Mouse (Mus musculus): ENCODE results near the gene Pycard. TPM values are rescaled to one million over a fixed set of nuclear protein-coding genes. Genes with fewer than 3 reads are reported as not detected.

The Pycard gene
- total and polyA plus RNA-seq, 3 experiments, result 5.1 to 52.5 (median 8.1) TPM

DNA sequence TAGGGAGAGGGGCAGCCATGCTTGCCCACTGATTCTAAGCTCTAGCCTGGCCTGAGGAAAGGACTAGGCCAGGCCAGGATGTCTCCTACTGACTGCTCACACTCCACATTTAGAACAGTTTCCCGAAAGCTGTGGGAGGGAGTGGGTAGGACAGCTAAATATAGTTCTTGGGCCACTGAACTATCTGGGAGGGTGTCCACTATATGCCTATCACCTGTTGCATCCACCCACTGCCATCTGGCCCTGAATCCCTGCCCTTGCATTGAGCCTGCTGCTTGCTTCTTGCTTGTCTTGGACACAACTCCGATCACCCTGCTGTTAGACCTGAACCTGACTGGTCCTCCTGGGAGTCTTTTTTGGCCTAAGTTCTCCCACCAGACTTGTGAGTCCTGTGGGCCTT is 10.0 kb upstream of the Pycard start, which contains the start of gene Trim72:
Trim72 (plus strand) TSS at position 262 of the 400 bp plus-strand sequence.
- Histone ChIP-seq H3K4me1 (ENCODE audit: control insufficient read depth in 1 of 2, insufficient read depth in 2 of 2) (peaks cover 0 to 5% of the 10 kb centered on the region in 2 experiments; a peak in 2 of 4 replicates), H3K9ac (ENCODE audit: insufficient read depth, low read depth) (no peak within 1 kb of the TSS), H3K79me2 (replicated peaks; ENCODE audit: control insufficient read depth, extremely low read depth, insufficient read depth, poor library complexity, severe bottlenecking) (no peaks in the 10 kb centered on the region), H3K27me3 (replicated peaks) (no peaks in the 10 kb centered on the region), H3K36me3 (replicated peaks in 1 of 2; ENCODE audit: control insufficient read depth in 1 of 2, insufficient read depth in 1 of 2, low read length in 1 of 2) (no peaks in the 10 kb centered on the region), H3K4me2 (ENCODE audit: insufficient read depth, low read depth, poor library complexity, severe bottlenecking) (no peak within 1 kb of the TSS), H3K4me3 (replicated peaks in 1 of 3; ENCODE audit: low read depth in 2 of 3, low read length in 2 of 3, poor library complexity in 1 of 3) (no peak within 1 kb of the TSS), H3K27ac (ENCODE audit: insufficient read depth, low read depth) (no peak within 1 kb of the TSS), H3K9me3 (replicated peaks; ENCODE audit: low read length) (peaks cover 4% of the 10 kb centered on the region)
- no peak for DNase-seq (ENCODE audit: extremely low read depth)
- in situ Hi-C loops (cut with MboI; ENCODE audit: low pct_ligation_motif_present, low pct_unique_long_range_greater_than_20kb, low sequenced_read_pairs), result no loop called here
- dilution Hi-C loops (cut with MboI; ENCODE audit: extremely low pct_ligation_motif_present, extremely low pct_unique_long_range_greater_than_20kb, low sequenced_read_pairs), result no loop called here
- no peak for TF ChIP-seq ZC3H11A (IDR thresholded peaks at IDR 0.05; ENCODE audit: low read depth, low read length)
- TF ChIP-seq SIN3A (IDR thresholded peaks at IDR 0.05; ENCODE audit: low read length), result no peak
- no peak for TF ChIP-seq TBP (conservative IDR thresholded peaks at IDR 0.05; ENCODE audit: low read depth, low read length)
- TF ChIP-seq JUN (IDR thresholded peaks at IDR 0.05; ENCODE audit: insufficient read depth, low read depth, low read length), result no peak
- no peak for TF ChIP-seq NELFE (IDR thresholded peaks at IDR 0.05; ENCODE audit: low read depth, low read length)
- no peak for TF ChIP-seq SMC3 (IDR thresholded peaks at IDR 0.05; ENCODE audit: low read depth, low read length)

DNA sequence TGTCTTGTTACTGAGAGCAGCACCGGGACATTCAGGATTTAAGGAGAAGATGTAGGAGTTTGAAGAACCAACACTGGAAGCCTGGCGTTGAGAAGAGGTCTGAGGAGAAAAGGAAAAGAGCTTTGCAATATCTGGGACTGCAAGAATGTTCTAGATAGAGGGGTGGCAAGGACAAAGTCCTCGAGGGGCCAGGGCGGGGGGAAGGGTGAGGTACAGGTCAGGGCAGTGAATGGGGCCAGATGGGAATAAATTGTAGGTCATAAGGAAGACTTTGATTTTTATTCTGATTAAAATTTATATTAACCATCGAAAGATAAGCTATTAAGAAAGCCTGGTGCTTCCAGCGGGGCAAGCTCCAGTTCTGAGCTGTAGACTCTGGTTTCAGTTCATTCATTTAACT is 9.4 kb upstream of the Pycard start:
- H3K9me3 ChIP-seq (replicated peaks; ENCODE audit: low read length), result peaks cover 4% of the 10 kb centered on the region
- dilution Hi-C loops (cut with MboI; ENCODE audit: extremely low pct_ligation_motif_present, extremely low pct_unique_long_range_greater_than_20kb, low sequenced_read_pairs), result no loop called here

DNA sequence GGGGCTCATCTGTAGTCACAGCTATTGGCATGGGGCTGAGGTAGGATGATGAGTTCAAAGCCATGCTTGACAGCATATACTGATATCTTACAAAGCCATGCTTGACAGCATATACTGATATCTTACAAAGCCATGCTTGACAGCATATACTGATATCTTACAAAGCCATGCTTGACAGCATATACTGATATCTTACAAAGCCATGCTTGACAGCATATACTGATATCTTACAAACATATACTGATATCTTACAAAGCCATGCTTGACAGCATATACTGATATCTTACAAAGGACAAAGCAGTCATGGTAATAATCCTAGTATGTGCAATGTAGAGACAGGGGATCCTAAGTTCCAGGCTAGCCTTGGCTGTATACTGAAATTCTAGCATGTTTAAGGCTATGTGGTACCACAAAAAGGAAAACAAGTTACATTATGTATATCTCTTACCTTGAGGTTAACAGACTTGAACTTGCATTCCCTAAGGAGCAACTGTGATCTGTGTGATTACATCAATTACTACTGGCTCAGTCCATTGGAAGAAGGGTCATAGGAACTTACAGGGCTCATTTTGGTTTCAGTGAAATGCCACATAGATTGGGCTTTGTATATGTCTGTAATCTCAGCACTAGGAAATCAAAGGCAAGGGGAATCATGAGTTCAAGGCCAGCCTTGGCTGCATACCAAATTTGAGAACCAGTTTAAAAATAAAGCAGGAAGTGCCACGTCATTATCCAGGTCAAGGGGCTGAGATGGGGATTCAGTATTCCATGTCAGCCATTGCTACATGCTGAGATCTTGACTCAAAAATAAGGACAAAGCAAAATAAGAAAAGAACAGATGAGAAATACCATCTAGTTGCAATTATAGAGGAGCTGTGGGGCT is 6.6 kb upstream of the Pycard start:
- in situ Hi-C loops (cut with MboI; ENCODE audit: low pct_ligation_motif_present, low pct_unique_long_range_greater_than_20kb, low sequenced_read_pairs), result no loop called here

More for the DNA sequence above, 9.4 kb upstream of the Pycard start:
- H3K9ac ChIP-seq (ENCODE audit: insufficient read depth, low read depth), result no peak overlapping the region
- no peaks in the 10 kb centered on the region for H3K79me2 ChIP-seq (replicated peaks; ENCODE audit: control insufficient read depth, extremely low read depth, insufficient read depth, poor library complexity, severe bottlenecking)
- H3K4me2 ChIP-seq (ENCODE audit: insufficient read depth, low read depth, poor library complexity, severe bottlenecking), result no peak overlapping the region
- H3K4me1 ChIP-seq (ENCODE audit: control insufficient read depth in 1 of 2, insufficient read depth in 2 of 2), result peaks cover 0 to 5% of the 10 kb centered on the region in 2 experiments; a peak in 2 of 4 replicates
- DNase-seq (ENCODE audit: extremely low read depth), result no peak
- H3K27ac ChIP-seq (ENCODE audit: insufficient read depth, low read depth), result no peak overlapping the region
- no peaks in the 10 kb centered on the region for H3K27me3 ChIP-seq (replicated peaks)
- TF ChIP-seq BHLHE40 (IDR thresholded peaks at IDR 0.05; ENCODE audit: low read depth, low read length), result no peak
- no peak for TF ChIP-seq JUN (IDR thresholded peaks at IDR 0.05; ENCODE audit: insufficient read depth, low read depth, low read length)
- H3K4me3 ChIP-seq (replicated peaks in 1 of 3; ENCODE audit: low read depth in 2 of 3, low read length in 2 of 3, poor library complexity in 1 of 3), result no peak overlapping the region
- H3K36me3 ChIP-seq (replicated peaks in 1 of 2; ENCODE audit: control insufficient read depth in 1 of 2, insufficient read depth in 1 of 2, low read length in 1 of 2), result no peaks in the 10 kb centered on the region
- in situ Hi-C loops (cut with MboI; ENCODE audit: low pct_ligation_motif_present, low pct_unique_long_range_greater_than_20kb, low sequenced_read_pairs), result no loop called here

More for the DNA sequence above, 6.6 kb upstream of the Pycard start:
- no peak overlapping the region for H3K27ac ChIP-seq (ENCODE audit: insufficient read depth, low read depth)
- H3K4me2 ChIP-seq (ENCODE audit: insufficient read depth, low read depth, poor library complexity, severe bottlenecking), result no peak overlapping the region
- H3K9me3 ChIP-seq (replicated peaks; ENCODE audit: low read length), result peaks cover 4% of the 10 kb centered on the region
- no peak overlapping the region for H3K4me3 ChIP-seq (replicated peaks in 1 of 3; ENCODE audit: low read depth in 2 of 3, low read length in 2 of 3, poor library complexity in 1 of 3)
- TF ChIP-seq NRF1 (IDR thresholded peaks at IDR 0.05; ENCODE audit: low read depth, low read length) (no peak), BHLHE40 (IDR thresholded peaks at IDR 0.05; ENCODE audit: low read depth, low read length) (no peak), USF2 (conservative IDR thresholded peaks at IDR 0.05; ENCODE audit: low read depth, low read length) (no peak), MEF2A (IDR thresholded peaks at IDR 0.05; ENCODE audit: borderline replicate concordance, low read depth, low read length) (no peak), CTCF (conservative IDR thresholded peaks at IDR 0.05 in 1 of 2, IDR thresholded peaks at IDR 0.05 in 1 of 2; ENCODE audit: low read depth in 2 of 2, low read length in 2 of 2) (no peak), TCF12 (IDR thresholded peaks at IDR 0.05; ENCODE audit: low read depth, low read length) (no peak), TBP (conservative IDR thresholded peaks at IDR 0.05; ENCODE audit: low read depth, low read length) (no peak), ZMIZ1 (IDR thresholded peaks at IDR 0.05; ENCODE audit: low read depth, low read length) (no peak), ZNF384 (IDR thresholded peaks at IDR 0.05; ENCODE audit: low read depth, low read length) (no peak), KAT2A (IDR thresholded peaks at IDR 0.05; ENCODE audit: insufficient replicate concordance, low read length) (no peak), POLR2A (IDR thresholded peaks at IDR 0.05; ENCODE audit: low read depth, low read length) (no peak), JUND (conservative IDR thresholded peaks at IDR 0.05; ENCODE audit: low read depth, low read length) (no peak), IRF4 (IDR thresholded peaks at IDR 0.05; ENCODE audit: low read depth, low read length) (no peak), USF1 (IDR thresholded peaks at IDR 0.05; ENCODE audit: low read depth, low read length) (no peak), PAX5 (IDR thresholded peaks at IDR 0.05; ENCODE audit: low read length) (no peak), RCOR1 (conservative IDR thresholded peaks at IDR 0.05; ENCODE audit: low read depth, low read length) (no peak), E2F4 (IDR thresholded peaks at IDR 0.05; ENCODE audit: insufficient replicate concordance, low read depth, low read length) (no peak)
- no peak for DNase-seq (ENCODE audit: extremely low read depth)
- H3K27me3 ChIP-seq (replicated peaks), result no peaks in the 10 kb centered on the region
- no peaks in the 10 kb centered on the region for H3K79me2 ChIP-seq (replicated peaks; ENCODE audit: control insufficient read depth, extremely low read depth, insufficient read depth, poor library complexity, severe bottlenecking)
- no peak overlapping the region for H3K9ac ChIP-seq (ENCODE audit: insufficient read depth, low read depth)
- peaks cover 0 to 14% of the 10 kb centered on the region in 2 experiments for H3K36me3 ChIP-seq (replicated peaks in 1 of 2; ENCODE audit: control insufficient read depth in 1 of 2, insufficient read depth in 1 of 2, low read length in 1 of 2)
- dilution Hi-C loops (cut with MboI; ENCODE audit: extremely low pct_ligation_motif_present, extremely low pct_unique_long_range_greater_than_20kb, low sequenced_read_pairs), result no loop called here
- H3K4me1 ChIP-seq (ENCODE audit: control insufficient read depth in 1 of 2, insufficient read depth in 2 of 2), result peaks cover 0 to 5% of the 10 kb centered on the region in 2 experiments; a peak in 2 of 4 replicates

Data from CH12.LX (cell line).